Mouse (Mus musculus) cerebellum, postnatal 14 days (tissue): ENCODE results near the gene Sppl2b.
A peak's percentile ranks its signal among the peaks of the same experiment; 100 is the strongest.
"Not testable (repeated sequence)": the region's sequence is repeated elsewhere in the genome, so short reads cannot be mapped to it uniquely, and the experiment has no call there.

Source experiments
- DNase-seq, 2 experiments: peaks; one replicate each; pipeline ENCODE4 v3.0.0; 2021; ENCODE audit warnings: mixed read lengths in 2 of 2

The Sppl2b gene

GRCm38 (mm10) chr10:80854913-80855748 lies at the start of gene Sppl2b, which contains the start of gene Lsm7:
Sppl2b (plus strand) TSS chr10:80855275.
Lsm7 (minus strand) TSS chr10:80855209.
- DNase-seq: peak; percentile 99

- DNase-seq: peak in 1 of 2 experiments; percentile 34
Measured at GRCm38 (mm10) chr10:80805322-80805721, 49.8 kb upstream of the Sppl2b start.

GRCm38 (mm10) chr10:80805925-80806324 lies 49.1 kb upstream of the Sppl2b start:
- peak; percentile 92 to 97 for DNase-seq

- DNase-seq: peak; percentile 36 to 63
Measured at GRCm38 (mm10) chr10:80806341-80807056, 48.6 kb upstream of the Sppl2b start.

- DNase-seq: peak; percentile 88 to 90
Measured at GRCm38 (mm10) chr10:80807057-80807627, 47.9 kb upstream of the Sppl2b start.

- DNase-seq: peak in 1 of 2 experiments; percentile 16
Measured at GRCm38 (mm10) chr10:80808099-80808984, 46.7 kb upstream of the Sppl2b start.

- DNase-seq: peak in 1 of 2 experiments; percentile 21
Measured at GRCm38 (mm10) chr10:80808985-80809632, 46.0 kb upstream of the Sppl2b start.

- DNase-seq: peak in 1 of 2 experiments; percentile 16
Measured at GRCm38 (mm10) chr10:80810084-80810483, 45.0 kb upstream of the Sppl2b start.

GRCm38 (mm10) chr10:80812391-80813041 lies 42.6 kb upstream of the Sppl2b start:
- no peak for DNase-seq

GRCm38 (mm10) chr10:80813366-80813765 lies 41.7 kb upstream of the Sppl2b start, which contains the start of gene Jsrp1:
Jsrp1 (minus strand) TSS chr10:80813498.
- no peak for DNase-seq

GRCm38 (mm10) chr10:80814800-80815199 lies 40.3 kb upstream of the Sppl2b start:
- DNase-seq: no peak

- not testable (repeated sequence) for DNase-seq
Measured at GRCm38 (mm10) chr10:80816303-80816702, 38.8 kb upstream of the Sppl2b start.

- no peak for DNase-seq
Measured at GRCm38 (mm10) chr10:80817164-80817563, 37.9 kb upstream of the Sppl2b start.

GRCm38 (mm10) chr10:80817955-80818354 lies 37.1 kb upstream of the Sppl2b start:
- DNase-seq: not testable (repeated sequence)

GRCm38 (mm10) chr10:80818599-80819281 lies 36.3 kb upstream of the Sppl2b start:
- DNase-seq: no peak

- no peak for DNase-seq
Measured at GRCm38 (mm10) chr10:80819406-80819805, 35.7 kb upstream of the Sppl2b start.

GRCm38 (mm10) chr10:80821991-80822390 lies 33.1 kb upstream of the Sppl2b start:
- DNase-seq: peak in 1 of 2 experiments; percentile 55

- DNase-seq: no peak
Measured at GRCm38 (mm10) chr10:80822528-80822927, 32.5 kb upstream of the Sppl2b start.

GRCm38 (mm10) chr10:80823316-80823715 lies 31.8 kb upstream of the Sppl2b start:
- no peak for DNase-seq

- DNase-seq: no peak
Measured at GRCm38 (mm10) chr10:80823847-80824643, 31.0 kb upstream of the Sppl2b start.
